Mouse (Mus musculus) myocyte (in vitro differentiated cells): Measurements from ENCODE around the gene Pogk. TPM values are rescaled to one million over a fixed set of nuclear protein-coding genes. Genes with fewer than 3 reads are reported as not detected.

Source experiments
- H3K27me3 ChIP-seq: one replicate; pipeline ENCODE4 v1.6.1; 2011; ENCODE audit not compliant: control insufficient read depth, insufficient read depth, insufficient read length
- H3K36me3 ChIP-seq: one replicate; pipeline ENCODE4 v1.6.1; 2011; ENCODE audit not compliant: control insufficient read depth, insufficient read depth
- H3K4me2 ChIP-seq: one replicate; pipeline ENCODE4 v1.6.1; 2011; ENCODE audit warnings: low read depth, control low read depth
- H3K4me3 ChIP-seq: one replicate; pipeline ENCODE4 v1.5.1; 2011; ENCODE audit warnings: mild to moderate bottlenecking, control low read depth, moderate library complexity
- H3K79me2 ChIP-seq: one replicate; pipeline ENCODE4 v1.6.1; 2011; ENCODE audit not compliant: control insufficient read depth, insufficient read depth
- H3ac ChIP-seq: one replicate; pipeline ENCODE4 v1.6.1; 2011; ENCODE audit not compliant: control insufficient read depth, insufficient read length
- CEBPB ChIP-seq: IDR thresholded peaks from 2 replicates; pipeline ENCODE4 v1.6.1; 2011; ENCODE audit warnings: mild to moderate bottlenecking, moderate library complexity; ENCODE audit not compliant: poor library complexity, insufficient read depth, severe bottlenecking
- E2F4 ChIP-seq: IDR thresholded peaks from one replicate; pipeline ENCODE4 v1.6.1; 2011; ENCODE audit warnings: mild to moderate bottlenecking, control low read depth, moderate library complexity; ENCODE audit not compliant: insufficient read depth
- MAX ChIP-seq: IDR thresholded peaks from one replicate; pipeline ENCODE4 v1.6.1; 2011; ENCODE audit warnings: low read depth, mild to moderate bottlenecking, control low read depth
- MYOD1 ChIP-seq, 3 experiments: IDR thresholded peaks; one replicate each; pipeline ENCODE4 v1.6.1; 2011; ENCODE audit warnings: control low read depth in 2 of 3, low read depth in 2 of 3, mild to moderate bottlenecking in 2 of 3, moderate library complexity in 1 of 3; ENCODE audit not compliant: insufficient read length in 2 of 3, control insufficient read depth in 1 of 3
- MYOG ChIP-seq, 3 experiments: IDR thresholded peaks; one replicate each; pipeline ENCODE4 v1.6.1; 2011; ENCODE audit warnings: control low read depth in 2 of 3, low read depth in 2 of 3, mild to moderate bottlenecking in 2 of 3; ENCODE audit not compliant: insufficient read length in 2 of 3, control insufficient read depth in 1 of 3, insufficient read depth in 1 of 3
- POLR2A ChIP-seq: IDR thresholded peaks from one replicate; pipeline ENCODE4 v1.6.1; 2011; ENCODE audit warnings: low read depth, mild to moderate bottlenecking, control low read depth, moderate library complexity; ENCODE audit not compliant: insufficient read length
- POLR2AphosphoS2 ChIP-seq: IDR thresholded peaks from one replicate; pipeline ENCODE4 v1.6.1; 2011; ENCODE audit warnings: low read depth, control low read depth; ENCODE audit not compliant: insufficient read length
- REST ChIP-seq: IDR thresholded peaks from one replicate; pipeline ENCODE4 v1.6.1; 2011; ENCODE audit warnings: mild to moderate bottlenecking, control low read depth, moderate library complexity; ENCODE audit not compliant: insufficient read depth, insufficient read length
- SRF ChIP-seq: IDR thresholded peaks from one replicate; pipeline ENCODE4 v1.6.1; 2011; ENCODE audit warnings: low read depth; ENCODE audit not compliant: control insufficient read depth, insufficient read length
- TCF12 ChIP-seq: IDR thresholded peaks from one replicate; pipeline ENCODE4 v1.6.1; 2011; ENCODE audit warnings: mild to moderate bottlenecking, control low read depth; ENCODE audit not compliant: poor library complexity, insufficient read depth, severe bottlenecking
- TCF3 ChIP-seq: IDR thresholded peaks from one replicate; pipeline ENCODE4 v1.6.1; 2011; ENCODE audit warnings: low read depth, control low read depth; ENCODE audit not compliant: insufficient read length
- USF1 ChIP-seq: IDR thresholded peaks from one replicate; pipeline ENCODE4 v1.6.1; 2011; ENCODE audit warnings: low read depth, mild to moderate bottlenecking, control low read depth, moderate library complexity
- polyA plus RNA-seq: library from polyadenylated mRNA; unstranded; fragments of >200 nt; fragmentation: generic; extraction: Trizol; gene quantifications from one replicate; pipeline ENCODE4 v1.2.1, GENCODE M21; 2012; ENCODE audit warnings: missing spikeins

The Pogk gene
- polyA plus RNA-seq, 1 experiment: 6.2 TPM

DNA sequence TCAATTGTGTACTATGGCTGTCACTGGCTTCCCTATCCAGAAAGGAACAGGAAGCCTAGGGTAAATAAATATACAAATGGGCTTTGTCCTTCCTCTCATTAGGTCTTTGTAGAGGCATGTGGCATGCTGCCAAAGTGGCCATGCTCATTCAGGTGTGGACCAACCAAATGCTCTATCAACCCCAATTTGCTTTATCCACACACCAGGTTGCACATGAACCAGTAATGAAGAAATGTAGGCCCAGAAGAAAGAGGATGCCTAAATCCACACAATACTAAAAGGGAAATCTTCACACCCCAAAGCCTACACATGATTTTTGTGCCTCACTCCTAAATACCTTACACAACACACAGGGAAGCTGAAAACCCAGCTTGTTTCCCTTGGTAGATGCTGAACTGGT lies 8.2 kb downstream of the Pogk start:
- no peak overlapping the region for H3ac ChIP-seq
- H3K4me2 ChIP-seq: no peak overlapping the region
- no peak for TF ChIP-seq POLR2AphosphoS2
- TF ChIP-seq REST: no peak
- no peak for TF ChIP-seq USF1
- no peak for TF ChIP-seq MYOD1 (IDR thresholded peaks at IDR 0.05; ENCODE audit: control insufficient read depth in 1 of 3, insufficient read length in 2 of 3, low read depth in 2 of 3)
- TF ChIP-seq MYOG (IDR thresholded peaks at IDR 0.05; ENCODE audit: control insufficient read depth in 1 of 3, insufficient read depth in 1 of 3, insufficient read length in 2 of 3, low read depth in 2 of 3): no peak
- TF ChIP-seq TCF3: no peak
- TF ChIP-seq CEBPB: no peak
- TF ChIP-seq TCF12: no peak
- TF ChIP-seq E2F4: no peak
- TF ChIP-seq POLR2A: no peak
- TF ChIP-seq SRF: no peak
- no peak for TF ChIP-seq MAX
- H3K4me3 ChIP-seq: no peak overlapping the region
- H3K27me3 ChIP-seq: no peaks in the 10 kb centered on the region
- H3K36me3 ChIP-seq: peaks cover 44% of the 10 kb centered on the region
- H3K79me2 ChIP-seq: no peaks in the 10 kb centered on the region

- TF ChIP-seq TCF3 (no peak), CEBPB (no peak), POLR2A (no peak), MAX (no peak), USF1 (no peak), REST (no peak)
- Histone ChIP-seq H3K79me2 (no peaks in the 10 kb centered on the region), H3K4me3 (no peak overlapping the region), H3K27me3 (no peaks in the 10 kb centered on the region), H3K36me3 (peaks cover 63% of the 10 kb centered on the region), H3ac (no peak overlapping the region), H3K4me2 (no peak overlapping the region)
Measured at GRCm38 (mm10) chr1:166396381-166396780, 13.3 kb downstream of the Pogk start.

DNA sequence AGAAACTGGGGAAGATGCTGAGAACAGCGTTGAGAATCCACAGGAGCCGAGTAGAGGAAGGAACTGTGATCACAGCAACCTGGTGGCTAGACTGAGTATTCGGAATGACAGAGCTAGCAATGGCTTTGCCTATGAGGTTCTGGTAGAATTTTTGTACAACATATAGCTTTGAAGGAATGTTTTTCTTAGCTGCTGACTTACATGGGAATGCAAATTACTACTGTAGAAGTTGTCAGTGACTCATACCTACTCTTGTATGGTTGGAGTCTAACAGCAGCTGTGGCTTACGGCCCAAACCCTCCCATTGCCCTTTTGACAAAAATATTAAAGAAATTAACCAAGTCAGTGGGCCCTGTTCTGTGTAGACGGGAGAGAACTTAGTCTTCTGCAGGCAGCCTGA lies 14.0 kb downstream of the Pogk start:
- TF ChIP-seq E2F4 (no peak), POLR2AphosphoS2 (no peak), MYOG (IDR thresholded peaks at IDR 0.05; ENCODE audit: control insufficient read depth in 1 of 3, insufficient read depth in 1 of 3, insufficient read length in 2 of 3, low read depth in 2 of 3) (no peak), REST (no peak), POLR2A (no peak), MYOD1 (IDR thresholded peaks at IDR 0.05; ENCODE audit: control insufficient read depth in 1 of 3, insufficient read length in 2 of 3, low read depth in 2 of 3) (no peak), SRF (no peak), USF1 (no peak), TCF3 (no peak), TCF12 (no peak), MAX (no peak), CEBPB (no peak)
- Histone ChIP-seq H3K36me3 (peaks cover 59% of the 10 kb centered on the region), H3K4me2 (no peak overlapping the region), H3K79me2 (no peaks in the 10 kb centered on the region), H3ac (no peak overlapping the region), H3K27me3 (no peaks in the 10 kb centered on the region), H3K4me3 (no peak overlapping the region)

- Histone ChIP-seq H3K27me3 (no peaks in the 10 kb centered on the region), H3K4me2 (no peak overlapping the region), H3K4me3 (no peak overlapping the region), H3K36me3 (peaks cover 59% of the 10 kb centered on the region), H3K79me2 (no peaks in the 10 kb centered on the region), H3ac (no peak overlapping the region)
- TF ChIP-seq CEBPB (no peak), MYOG (IDR thresholded peaks at IDR 0.05; ENCODE audit: control insufficient read depth in 1 of 3, insufficient read depth in 1 of 3, insufficient read length in 2 of 3, low read depth in 2 of 3) (no peak), SRF (no peak), REST (no peak), TCF3 (no peak), MYOD1 (IDR thresholded peaks at IDR 0.05; ENCODE audit: control insufficient read depth in 1 of 3, insufficient read length in 2 of 3, low read depth in 2 of 3) (no peak), TCF12 (no peak), MAX (no peak), POLR2A (no peak), USF1 (no peak), POLR2AphosphoS2 (no peak), E2F4 (no peak)
Measured at GRCm38 (mm10) chr1:166394770-166395169, 14.9 kb downstream of the Pogk start.

GRCm38 (mm10) chr1:166391671-166392070 lies 18.0 kb downstream of the Pogk start:
- Histone ChIP-seq H3ac (no peak overlapping the region), H3K4me3 (no peak overlapping the region)
- no peak for TF ChIP-seq MYOD1 (IDR thresholded peaks at IDR 0.05; ENCODE audit: control insufficient read depth in 1 of 3, insufficient read length in 2 of 3, low read depth in 2 of 3)
- TF ChIP-seq E2F4: no peak
- no peak for TF ChIP-seq SRF
- no peak for TF ChIP-seq USF1
- no peak for TF ChIP-seq TCF12
- no peak for TF ChIP-seq MYOG (IDR thresholded peaks at IDR 0.05; ENCODE audit: control insufficient read depth in 1 of 3, insufficient read depth in 1 of 3, insufficient read length in 2 of 3, low read depth in 2 of 3)
- TF ChIP-seq POLR2A: no peak
- TF ChIP-seq MAX: no peak
- no peak for TF ChIP-seq POLR2AphosphoS2
- TF ChIP-seq CEBPB: no peak
- no peak for TF ChIP-seq REST
- no peak for TF ChIP-seq TCF3

More at GRCm38 (mm10) chr1:166391671-166392070, 18.0 kb downstream of the Pogk start:
- H3K27me3 ChIP-seq: no peaks in the 10 kb centered on the region
- H3K79me2 ChIP-seq: no peaks in the 10 kb centered on the region
- H3K36me3 ChIP-seq: peaks cover 55% of the 10 kb centered on the region
- no peak overlapping the region for H3K4me2 ChIP-seq
